Mouse (Mus musculus) CD4-positive naive resting alpha-beta T cell, adult 57 days (primary cell): Measurements from ENCODE around the gene 2410131K14Rik. TPM values are rescaled to one million over a fixed set of nuclear protein-coding genes. Genes with fewer than 3 reads are reported as not detected.

Source experiments
- total RNA-seq: library from RNA; stranded (reverse); gene quantifications from one replicate; pipeline ENCODE4 v1.2.4, GENCODE M21; 2023

2410131K14Rik gene
- total RNA-seq: 9.3 TPM

DNA sequence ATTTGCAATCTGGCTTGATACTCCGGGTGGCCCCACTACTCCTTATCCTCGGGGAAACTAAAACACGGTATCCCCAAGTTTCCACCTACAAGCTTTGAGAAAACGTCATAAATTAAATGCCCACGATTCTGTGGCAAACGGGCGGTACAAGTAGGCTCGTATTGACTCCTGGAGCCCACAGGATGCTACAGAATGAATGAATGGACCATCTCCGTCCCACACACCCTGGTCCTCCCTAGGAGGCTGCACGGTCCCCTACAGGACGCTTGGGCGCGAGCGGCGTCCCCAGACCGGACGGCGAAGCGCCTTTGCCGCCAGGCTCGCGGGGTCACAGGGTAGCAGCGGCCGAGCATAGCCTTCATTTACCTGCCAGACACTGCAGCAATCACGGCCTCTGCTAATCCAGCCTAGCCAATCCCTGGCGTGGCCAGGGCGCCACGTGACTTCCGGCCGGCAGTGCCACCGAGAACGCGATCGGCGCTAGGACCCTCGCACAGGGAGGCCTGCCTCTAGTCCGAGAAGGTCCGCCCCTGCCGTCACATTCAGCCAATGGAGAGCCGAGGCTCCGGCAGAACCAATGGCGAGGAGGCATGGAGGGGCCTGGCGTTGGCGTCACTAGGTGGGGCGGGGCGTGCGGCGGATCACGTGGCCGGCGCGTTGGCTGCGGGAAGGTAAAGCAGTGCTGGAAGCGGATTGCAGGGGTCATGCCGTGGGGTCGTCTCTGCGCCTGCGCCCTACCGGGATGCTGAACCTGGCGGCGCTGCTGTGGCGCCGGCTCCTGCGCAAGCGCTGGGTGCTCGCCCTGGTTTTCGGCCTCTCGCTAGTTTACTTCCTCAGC lies at the start of gene 2410131K14Rik, which contains the start of gene Rnft2:
Gene 2410131K14Rik, plus strand, starts transcription at position 622 of the 838 bp plus-strand sequence.
Gene Rnft2, minus strand, starts transcription at position 511 of the 838 bp plus-strand sequence.

Other genes starting within 250 kb of the 2410131K14Rik start
- gene Tesc, start 217.5 kb upstream of the 2410131K14Rik start, total RNA-seq: 50.1 TPM
- gene Fbxw8, start 89.8 kb upstream of the 2410131K14Rik start, total RNA-seq: 5.3 TPM
- gene Hrk, start 80.6 kb upstream of the 2410131K14Rik start, total RNA-seq: not detected
- gene Rnft2, start 111 bp upstream of the 2410131K14Rik start, total RNA-seq: 3.7 TPM